Mouse (Mus musculus) stomach, embryonic 16.5 days (tissue): Measurements from ENCODE around the gene Als2cr12. TPM values are rescaled to one million over a fixed set of nuclear protein-coding genes. Genes with fewer than 3 reads are reported as not detected.
"Not testable (repeated sequence)": the region's sequence is repeated elsewhere in the genome, so short reads cannot be mapped to it uniquely, and the experiment has no call there.

Experiments used
- ATAC-seq: fragments of 200-750 bp; cut with Nextera tagmentation; 2 replicates; pipeline ENCODE4 v1.8.0; 2017; ENCODE audit warnings: moderate number of reproducible peaks, moderate TSS enrichment; ENCODE audit not compliant: insufficient read depth, low FRiP score
- H3K27ac ChIP-seq: fragments of 300-500 bp; sonication (generic); 2 replicates; pipeline ENCODE4 v1.5.1; 2014; ENCODE audit warnings: low read length
- H3K27me3 ChIP-seq: fragments of 300-500 bp; sonication (generic); 2 replicates; pipeline ENCODE4 v1.6.1; 2014; ENCODE audit warnings: low read length, control low read depth, mixed read lengths; ENCODE audit not compliant: control insufficient read depth, insufficient read depth
- H3K36me3 ChIP-seq: fragments of 300-500 bp; sonication (generic); 2 replicates; pipeline ENCODE4 v1.6.1; 2014; ENCODE audit warnings: low read length; ENCODE audit not compliant: control insufficient read depth, insufficient read depth
- H3K4me1 ChIP-seq: fragments of 300-500 bp; sonication (generic); 2 replicates; pipeline ENCODE4 v1.6.1; 2014; ENCODE audit warnings: low read length, control low read depth, mixed read lengths; ENCODE audit not compliant: control insufficient read depth, insufficient read depth
- H3K4me2 ChIP-seq: fragments of 300-500 bp; sonication (generic); 2 replicates; pipeline ENCODE4 v1.6.1; 2014; ENCODE audit warnings: low read depth, low read length, mixed read lengths
- H3K4me3 ChIP-seq: fragments of 300-500 bp; sonication (generic); replicated peaks from 2 replicates; pipeline ENCODE4 v1.5.1; 2014; ENCODE audit warnings: mild to moderate bottlenecking, low read length
- H3K9ac ChIP-seq: fragments of 300-500 bp; sonication (generic); 2 replicates; pipeline ENCODE4 v1.6.1; 2014; ENCODE audit warnings: low read length
- H3K9me3 ChIP-seq: fragments of 300-500 bp; sonication (generic); replicated peaks from 2 replicates; pipeline ENCODE4 v1.6.1; 2016; ENCODE audit warnings: low read length, control low read depth; ENCODE audit not compliant: control insufficient read depth
- WGBS: fragments of 180-500 bp; shearing (Covaris S2); extraction: QIAGEN DNeasy Blood & Tissue Kit; methylation state at CpG from one replicate; pipeline ENCODE4 v1.1.7; 2014; 5-methylcytosine and 5-hydroxymethylcytosine counted together
- polyA plus RNA-seq: library from polyadenylated mRNA; unstranded; fragments of >200 nt; fragmentation: Nextera tagmentation; extraction: Ambion mirVana; gene quantifications from 2 replicates; pipeline ENCODE4 v1.2.1, GENCODE M21; 2015

Als2cr12 gene
- polyA plus RNA-seq, 1 experiment from 2014 or later = 0.43 TPM

DNA sequence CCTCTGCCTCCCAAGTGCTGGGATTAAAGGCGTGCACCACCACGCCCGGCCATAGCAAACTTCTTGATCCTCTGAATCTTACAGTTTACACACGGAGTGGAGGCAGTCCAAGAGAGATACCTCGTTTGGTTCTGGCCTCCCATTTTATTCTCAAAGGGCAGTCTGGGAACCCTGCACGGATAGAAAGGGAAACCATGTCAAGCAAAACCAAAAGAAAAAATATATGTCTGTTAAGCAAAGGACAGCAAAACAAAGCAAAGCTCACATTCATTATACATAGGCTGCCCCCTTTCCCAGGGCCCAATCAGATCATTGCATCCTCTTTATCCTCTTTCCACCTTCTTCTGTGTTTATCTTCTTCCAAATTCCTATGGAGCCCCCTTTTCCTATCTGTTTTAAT lies 82.0 kb downstream of the Als2cr12 start:
- H3K4me3 ChIP-seq = no peak overlapping the region
- H3K27ac ChIP-seq = no peak overlapping the region
- peaks cover 8% of the 10 kb centered on the region; the same call in 1 of the 2 replicates for H3K4me1 ChIP-seq
- H3K27me3 ChIP-seq = no peaks in the 10 kb centered on the region
- 58% methylated on average over 6 of the region's 6 CpGs for WGBS
- no peak for ATAC-seq
- no peak overlapping the region for H3K9ac ChIP-seq
- no peaks in the 10 kb centered on the region for H3K36me3 ChIP-seq
- no peak overlapping the region for H3K4me2 ChIP-seq
- no peaks in the 10 kb centered on the region for H3K9me3 ChIP-seq

DNA sequence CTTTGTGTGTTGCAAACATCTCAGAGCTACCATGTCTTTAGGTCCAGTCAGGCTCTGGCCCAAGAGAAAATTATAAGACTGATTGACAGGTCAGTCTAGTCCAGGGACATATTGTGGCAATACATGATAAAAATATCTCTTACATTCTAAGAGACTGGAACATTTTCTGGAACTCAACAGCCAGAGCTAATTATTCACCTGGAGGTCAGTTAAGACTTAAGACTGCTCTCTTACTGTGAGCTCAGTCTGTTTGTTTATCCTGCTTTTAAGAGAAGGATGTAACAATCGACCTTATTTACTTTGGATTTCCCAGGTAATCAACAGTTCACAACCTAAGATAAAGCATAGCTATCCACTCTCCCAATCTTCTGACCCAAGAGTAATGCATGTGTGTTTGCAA lies 85.2 kb downstream of the Als2cr12 start:
- H3K9me3 ChIP-seq = no peaks in the 10 kb centered on the region
- WGBS = 15% methylated on average over 1 of the region's 1 CpGs

DNA sequence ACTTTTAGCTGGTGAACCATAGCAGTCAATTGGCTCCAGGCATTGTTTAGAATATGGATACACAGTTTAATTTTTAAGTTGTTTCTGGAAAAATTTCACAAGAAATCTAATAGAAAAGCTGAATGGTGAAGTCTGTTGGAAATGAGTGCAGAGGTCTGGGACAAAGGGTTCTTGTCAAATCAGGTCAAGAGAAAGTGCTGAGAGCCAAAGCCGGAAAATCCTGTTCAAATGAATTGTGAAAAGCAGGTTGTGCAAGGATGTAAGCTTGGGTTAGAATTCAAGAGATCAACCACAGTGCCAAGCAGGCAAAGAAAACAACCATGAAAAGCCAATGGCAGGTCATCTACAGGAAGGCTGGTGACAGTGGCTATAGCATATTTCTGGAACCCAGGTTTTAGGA lies 85.6 kb downstream of the Als2cr12 start:
- Histone ChIP-seq H3K27me3 (no peaks in the 10 kb centered on the region), H3K27ac (no peak overlapping the region), H3K4me2 (no peak overlapping the region), H3K9ac (no peak overlapping the region), H3K9me3 (no peaks in the 10 kb centered on the region), H3K4me1 (peaks cover 4% of the 10 kb centered on the region; the same call in 1 of the 2 replicates), H3K36me3 (no peaks in the 10 kb centered on the region), H3K4me3 (no peak overlapping the region)
- 67% methylated on average over 1 of the region's 1 CpGs for WGBS
- ATAC-seq = no peak

More for the DNA sequence above, 85.2 kb downstream of the Als2cr12 start:
- Histone ChIP-seq H3K27me3 (no peaks in the 10 kb centered on the region), H3K9ac (no peak overlapping the region), H3K4me3 (no peak overlapping the region), H3K36me3 (no peaks in the 10 kb centered on the region), H3K27ac (no peak overlapping the region), H3K4me2 (no peak overlapping the region), H3K4me1 (peaks cover 4% of the 10 kb centered on the region; the same call in 1 of the 2 replicates)
- ATAC-seq = no peak

GRCm38 (mm10) chr1:58609591-58609990 lies 86.2 kb downstream of the Als2cr12 start:
- not testable (repeated sequence) for H3K4me2 ChIP-seq, ATAC-seq, H3K27me3 ChIP-seq, H3K9me3 ChIP-seq, H3K9ac ChIP-seq, H3K36me3 ChIP-seq, H3K27ac ChIP-seq, H3K4me3 ChIP-seq, H3K4me1 ChIP-seq
- 78% methylated on average over 5 of the region's 5 CpGs for WGBS

- Histone ChIP-seq H3K27ac (no peak overlapping the region), H3K9me3 (no peaks in the 10 kb centered on the region), H3K4me3 (no peak overlapping the region), H3K36me3 (no peaks in the 10 kb centered on the region), H3K9ac (no peak overlapping the region), H3K27me3 (no peaks in the 10 kb centered on the region), H3K4me1 (no peaks in the 10 kb centered on the region), H3K4me2 (no peak overlapping the region)
- no peak for ATAC-seq
- 43% methylated on average over 4 of the region's 4 CpGs for WGBS
These were observed 92.1 kb downstream of the Als2cr12 start for GRCm38 (mm10) chr1:58603738-58604137.

DNA sequence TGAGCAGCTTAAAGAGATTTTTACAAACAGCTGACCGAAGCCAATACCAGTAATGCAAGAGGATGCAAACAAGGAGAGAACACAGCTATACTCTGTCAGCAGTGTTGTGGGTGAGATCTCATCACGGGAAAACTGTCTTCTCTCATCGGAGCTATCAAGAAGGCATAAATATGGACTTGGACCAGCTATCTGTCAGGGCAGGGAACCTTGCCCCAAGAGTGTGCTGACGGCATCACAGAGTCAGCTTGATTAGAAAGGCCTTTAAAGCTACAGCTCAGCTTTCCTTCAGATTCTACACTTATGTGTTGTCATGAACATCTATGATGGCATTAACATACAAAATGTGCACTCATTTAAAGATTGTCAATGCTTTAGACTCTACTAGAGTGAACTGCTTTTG lies 93.1 kb downstream of the Als2cr12 start:
- Histone ChIP-seq H3K9ac (no peak overlapping the region), H3K4me1 (no peaks in the 10 kb centered on the region), H3K9me3 (no peaks in the 10 kb centered on the region), H3K4me3 (no peak overlapping the region), H3K4me2 (no peak overlapping the region), H3K27ac (no peak overlapping the region), H3K27me3 (no peaks in the 10 kb centered on the region), H3K36me3 (no peaks in the 10 kb centered on the region)
- WGBS = 80% methylated on average over 4 of the region's 4 CpGs
- ATAC-seq = no peak

Other genes starting within 250 kb of the Als2cr12 start
- gene Orc2, start 190.9 kb downstream of the Als2cr12 start, polyA plus RNA-seq = 21.5 and 23.2 TPM in 2 replicates
- gene Fam126b, start 109.7 kb downstream of the Als2cr12 start, polyA plus RNA-seq = 9.5 TPM in 2 replicates
- gene Ndufb3, start 109.6 kb downstream of the Als2cr12 start, polyA plus RNA-seq = 158 and 187 TPM in 2 replicates
- gene Cflar, start 15.5 kb upstream of the Als2cr12 start, polyA plus RNA-seq = 34.2 and 37.4 TPM in 2 replicates
- 43.9 and 44.2 TPM in 2 replicates for gene Casp8, start 99.4 kb upstream of the Als2cr12 start, polyA plus RNA-seq